Mouse (Mus musculus) heart, adult 9 months (tissue): ENCODE measurements around the gene Efna2.

Experiments used
- DNase-seq, 2 experiments: peaks; one replicate each; pipeline ENCODE4 v3.0.0; 2022; ENCODE audit warnings: low spot score in 2 of 2

Gene Efna2

DNA sequence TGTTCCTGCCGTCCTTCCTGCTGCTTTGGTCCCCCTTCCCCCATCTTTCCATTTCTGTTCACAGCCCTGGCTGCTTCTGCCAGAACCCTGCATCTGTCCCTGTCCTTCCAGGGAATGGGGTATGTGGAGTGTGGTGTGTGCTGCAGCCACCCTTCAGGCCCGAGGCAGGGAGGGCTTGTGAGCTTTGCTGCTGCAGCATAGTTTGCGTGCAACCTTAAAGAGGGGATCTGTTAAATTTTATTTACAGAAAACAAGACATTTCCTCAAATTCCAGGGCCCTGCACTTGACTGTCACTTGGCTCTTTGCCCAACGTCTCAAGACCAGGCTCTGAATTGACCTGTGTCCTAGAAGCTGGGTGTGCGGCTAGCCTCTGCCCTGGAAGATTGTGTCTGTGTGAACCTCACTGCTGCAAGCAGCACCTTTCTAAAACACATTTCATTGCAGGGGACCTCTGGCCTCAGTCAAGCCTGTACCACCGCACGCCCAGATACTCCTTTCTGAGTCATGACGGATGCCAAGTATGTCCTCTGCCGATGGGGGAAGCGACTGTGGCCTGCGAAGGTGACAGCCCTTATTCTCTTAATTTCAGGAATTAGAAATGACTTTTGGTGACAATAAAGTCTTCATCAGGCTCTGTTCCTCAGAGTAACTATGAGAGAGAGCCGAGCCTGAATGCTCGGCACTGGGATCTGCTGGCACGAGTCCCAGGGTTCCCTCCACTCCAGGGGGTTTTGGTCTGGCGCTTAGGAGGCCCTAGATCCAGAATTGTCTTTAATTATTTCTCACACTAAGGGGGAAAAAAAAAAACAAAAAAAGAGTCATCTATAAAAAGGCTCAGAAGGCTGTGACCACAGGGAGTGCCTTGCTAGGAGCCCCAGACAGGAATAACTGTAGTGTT is 48.8 kb downstream of the Efna2 start:
- no peak for DNase-seq

DNA sequence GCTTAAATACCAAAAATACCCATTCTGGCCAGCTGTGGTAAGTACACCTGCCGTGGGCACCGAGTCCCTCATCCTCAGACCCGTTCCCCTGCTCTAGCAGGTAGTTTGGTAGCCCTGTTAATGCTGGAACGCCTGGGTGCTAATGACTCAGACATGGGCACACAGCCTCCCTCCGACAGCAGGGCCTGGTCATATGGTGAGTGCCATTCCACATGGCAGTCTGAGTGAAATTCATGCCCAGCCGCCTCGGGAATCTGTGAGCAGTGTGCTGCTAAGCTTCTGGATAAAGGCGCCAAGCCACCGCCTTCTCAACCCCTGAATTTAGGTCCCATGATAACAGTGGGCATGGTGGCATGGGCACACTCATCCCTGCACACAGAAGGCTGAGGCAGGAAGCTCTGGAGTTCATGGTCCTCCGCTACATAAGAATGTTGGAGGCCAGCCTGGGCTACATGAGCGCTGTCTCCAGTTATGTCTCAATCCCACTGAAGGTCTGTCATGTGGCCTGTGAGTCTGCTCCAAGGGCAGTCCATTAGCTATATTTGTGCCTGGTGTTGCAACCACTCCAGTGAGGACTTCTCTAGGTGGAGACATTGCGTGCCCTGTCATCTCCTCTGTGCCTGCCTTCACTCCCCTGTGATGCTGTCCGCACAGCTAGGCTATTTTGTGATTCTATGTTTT is 57.0 kb downstream of the Efna2 start:
- DNase-seq, result no peak

DNA sequence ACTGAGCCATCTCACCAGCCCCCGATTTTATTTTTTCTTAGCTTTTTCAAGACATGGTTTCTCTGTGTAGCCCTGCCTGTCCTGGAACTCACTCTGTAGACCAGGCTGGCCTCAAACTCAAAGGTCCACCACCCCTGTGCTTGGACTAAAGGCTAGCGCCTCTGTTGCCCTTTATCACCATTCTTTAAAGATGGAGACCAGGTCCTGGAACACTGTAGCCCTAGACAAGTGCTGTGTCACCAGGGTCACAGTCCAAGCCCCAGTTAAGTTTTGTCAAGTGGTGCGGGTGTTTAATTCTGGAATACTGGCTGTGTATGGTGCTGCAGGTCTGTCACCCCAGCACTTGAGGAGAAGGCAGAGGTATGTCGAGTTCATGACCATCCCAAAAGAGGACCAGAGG is 57.7 kb downstream of the Efna2 start:
- no peak for DNase-seq

DNA sequence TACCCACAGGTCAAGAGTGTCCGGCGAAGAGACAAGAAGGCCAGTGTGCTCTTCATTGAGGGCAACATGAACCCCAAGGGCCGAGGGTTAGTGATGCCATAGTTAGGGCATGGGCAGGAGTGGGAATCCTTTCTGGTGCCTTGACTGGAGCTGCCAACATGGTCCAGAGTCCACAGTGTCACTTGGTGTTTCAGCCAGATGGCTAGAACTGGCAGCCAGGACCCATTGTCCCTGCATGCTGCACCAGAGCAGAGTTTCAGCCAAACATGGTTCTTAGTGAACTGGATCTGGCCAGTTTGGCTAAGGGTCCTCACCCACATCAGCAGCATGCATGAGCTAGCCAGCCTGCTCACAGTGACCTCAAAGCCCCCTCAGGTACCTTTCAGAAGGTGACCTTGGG is 59.0 kb downstream of the Efna2 start:
- DNase-seq, result no peak
